Mouse (Mus musculus) myocyte (in vitro differentiated cells): ENCODE data around the gene Ndufs2.

Source experiments
- CEBPB ChIP-seq: IDR thresholded peaks from 2 replicates; pipeline ENCODE4 v1.6.1; 2011; ENCODE audit warnings: mild to moderate bottlenecking, moderate library complexity; ENCODE audit not compliant: poor library complexity, insufficient read depth, severe bottlenecking
- E2F4 ChIP-seq: IDR thresholded peaks from one replicate; pipeline ENCODE4 v1.6.1; 2011; ENCODE audit warnings: mild to moderate bottlenecking, control low read depth, moderate library complexity; ENCODE audit not compliant: insufficient read depth
- MAX ChIP-seq: IDR thresholded peaks from one replicate; pipeline ENCODE4 v1.6.1; 2011; ENCODE audit warnings: low read depth, mild to moderate bottlenecking, control low read depth
- MYOD1 ChIP-seq, 3 experiments: IDR thresholded peaks; one replicate each; pipeline ENCODE4 v1.6.1; 2011; ENCODE audit warnings: control low read depth in 2 of 3, low read depth in 2 of 3, mild to moderate bottlenecking in 2 of 3, moderate library complexity in 1 of 3; ENCODE audit not compliant: insufficient read length in 2 of 3, control insufficient read depth in 1 of 3
- MYOG ChIP-seq, 3 experiments: IDR thresholded peaks; one replicate each; pipeline ENCODE4 v1.6.1; 2011; ENCODE audit warnings: control low read depth in 2 of 3, low read depth in 2 of 3, mild to moderate bottlenecking in 2 of 3; ENCODE audit not compliant: insufficient read length in 2 of 3, control insufficient read depth in 1 of 3, insufficient read depth in 1 of 3
- POLR2A ChIP-seq: IDR thresholded peaks from one replicate; pipeline ENCODE4 v1.6.1; 2011; ENCODE audit warnings: low read depth, mild to moderate bottlenecking, control low read depth, moderate library complexity; ENCODE audit not compliant: insufficient read length
- POLR2AphosphoS2 ChIP-seq: IDR thresholded peaks from one replicate; pipeline ENCODE4 v1.6.1; 2011; ENCODE audit warnings: low read depth, control low read depth; ENCODE audit not compliant: insufficient read length
- SRF ChIP-seq: IDR thresholded peaks from one replicate; pipeline ENCODE4 v1.6.1; 2011; ENCODE audit warnings: low read depth; ENCODE audit not compliant: control insufficient read depth, insufficient read length
- TCF12 ChIP-seq: IDR thresholded peaks from one replicate; pipeline ENCODE4 v1.6.1; 2011; ENCODE audit warnings: mild to moderate bottlenecking, control low read depth; ENCODE audit not compliant: poor library complexity, insufficient read depth, severe bottlenecking
- USF1 ChIP-seq: IDR thresholded peaks from one replicate; pipeline ENCODE4 v1.6.1; 2011; ENCODE audit warnings: low read depth, mild to moderate bottlenecking, control low read depth, moderate library complexity

- TF ChIP-seq POLR2A (no peak), USF1 (no peak), TCF12 (no peak), POLR2AphosphoS2 (no peak), MYOG (IDR thresholded peaks at IDR 0.05; ENCODE audit: control insufficient read depth in 1 of 3, insufficient read depth in 1 of 3, insufficient read length in 2 of 3, low read depth in 2 of 3) (no peak), MYOD1 (IDR thresholded peaks at IDR 0.05; ENCODE audit: control insufficient read depth in 1 of 3, insufficient read length in 2 of 3, low read depth in 2 of 3) (no peak), MAX (no peak), SRF (no peak), CEBPB (no peak), E2F4 (no peak)
Measured at GRCm38 (mm10) chr1:171263666-171264461, 12.7 kb upstream of the Ndufs2 start.
